Mouse (Mus musculus) heart, postnatal 0 days (tissue): ENCODE measurements at regions not wholly inside any gene's neighbourhood (a gene's known extent, or its start where the extent isn't known, plus 50 kb on each side); places are given as distances from the start of the nearest gene placed in this dataset.

Source experiments
- CTCF ChIP-seq: IDR thresholded peaks from 2 replicates; pipeline ENCODE4 v1.5.1; 2016; ENCODE audit warnings: antibody characterized with exemption, control low read depth, low read depth
- EP300 ChIP-seq: IDR thresholded peaks from 2 replicates; pipeline ENCODE4 v1.6.1; 2016; ENCODE audit warnings: antibody characterized with exemption, low read depth

- TF ChIP-seq CTCF (no peak), EP300 (no peak)
Observed at GRCm38 (mm10) chr2:148571018-148571417, 101.4 kb upstream of the Nxt1 start.
